Mouse (Mus musculus) CH12.LX (cell line): ENCODE data around the gene Por. TPM values are rescaled to one million over a fixed set of nuclear protein-coding genes. Genes with fewer than 3 reads are reported as not detected.

Experiments used
- DNase-seq: peaks from one replicate; pipeline ENCODE4 v3.0.0-alpha.2; 2013; ENCODE audit errors: extremely low read depth
- H3K27ac ChIP-seq: 2 replicates; pipeline ENCODE4 v1.5.1; 2012; ENCODE audit warnings: low read depth, mild to moderate bottlenecking, control low read depth, moderate library complexity; ENCODE audit not compliant: insufficient read depth
- H3K27me3 ChIP-seq: replicated peaks from 2 replicates; pipeline ENCODE3; 2012; ENCODE audit warnings: inconsistent platforms
- H3K36me3 ChIP-seq, 2 experiments: replicated peaks in 1 of 2; 2 replicates each; pipeline versions ENCODE3 to v1.6.1; 2012; ENCODE audit warnings: inconsistent platforms in 1 of 2, low read length in 1 of 2, mild to moderate bottlenecking in 1 of 2, mixed read lengths in 1 of 2, moderate library complexity in 1 of 2; ENCODE audit not compliant: control insufficient read depth in 1 of 2, insufficient read depth in 1 of 2
- H3K4me1 ChIP-seq, 2 experiments: 2 replicates each; pipeline ENCODE4 v1.6.1; 2012; ENCODE audit warnings: inconsistent platforms in 1 of 2, moderate library complexity in 1 of 2; ENCODE audit not compliant: insufficient read depth in 2 of 2, control insufficient read depth in 1 of 2
- H3K4me2 ChIP-seq: 2 replicates; pipeline ENCODE4 v1.6.1; 2012; ENCODE audit warnings: low read depth, mild to moderate bottlenecking, control low read depth; ENCODE audit not compliant: poor library complexity, insufficient read depth, severe bottlenecking
- H3K4me3 ChIP-seq, 3 experiments: fragments of 150-350 bp in 1 of 3; sonication (generic) in 1 of 3; replicated peaks in 1 of 3; 2 replicates each; pipeline versions ENCODE3 to v1.5.1; 2011 to 2012; ENCODE audit warnings: low read depth in 2 of 3, low read length in 2 of 3, mild to moderate bottlenecking in 2 of 3, moderate library complexity in 2 of 3, control low read depth in 1 of 3, improper control_type of control experiment in 1 of 3, inconsistent platforms in 1 of 3, mixed read lengths in 1 of 3; ENCODE audit not compliant: poor library complexity in 1 of 3
- H3K79me2 ChIP-seq: replicated peaks from 2 replicates; pipeline ENCODE4 v1.6.1; 2012; ENCODE audit warnings: mild to moderate bottlenecking, moderate library complexity; ENCODE audit not compliant: control insufficient read depth, poor library complexity, insufficient read depth, severe bottlenecking; ENCODE audit errors: extremely low read depth
- H3K9ac ChIP-seq: 2 replicates; pipeline ENCODE4 v1.6.1; 2012; ENCODE audit warnings: low read depth, mild to moderate bottlenecking, control low read depth, moderate library complexity; ENCODE audit not compliant: insufficient read depth
- H3K9me3 ChIP-seq: replicated peaks from 2 replicates; pipeline ENCODE3; 2012; ENCODE audit warnings: low read length, inconsistent platforms, mixed read lengths
- CTCF ChIP-seq, 2 experiments: IDR thresholded peaks in 1 of 2; conservative IDR thresholded peaks in 1 of 2; 2 replicates each; pipeline ENCODE4 v1.5.1; 2011 to 2012; ENCODE audit warnings: low read depth in 2 of 2, low read length in 2 of 2, improper control_type of control experiment in 1 of 2, inconsistent platforms in 1 of 2, mild to moderate bottlenecking in 1 of 2, moderate library complexity in 1 of 2
- E2F4 ChIP-seq: IDR thresholded peaks from 2 replicates; pipeline ENCODE4 v1.6.1; 2011; ENCODE audit warnings: low read depth, low read length, improper control_type of control experiment; ENCODE audit not compliant: insufficient replicate concordance
- KAT2A ChIP-seq: IDR thresholded peaks from 2 replicates; pipeline ENCODE4 v1.6.1; 2012; ENCODE audit warnings: low read length, improper control_type of control experiment, inconsistent platforms; ENCODE audit not compliant: insufficient replicate concordance
- MAFK ChIP-seq: IDR thresholded peaks from 2 replicates; pipeline ENCODE4 v1.6.1; 2011; ENCODE audit warnings: low read length, improper control_type of control experiment; ENCODE audit not compliant: insufficient replicate concordance
- MXI1 ChIP-seq: IDR thresholded peaks from 2 replicates; pipeline ENCODE4 v1.6.1; 2011; ENCODE audit warnings: mild to moderate bottlenecking, low read depth, low read length, improper control_type of control experiment
- MYC ChIP-seq: IDR thresholded peaks from 2 replicates; pipeline ENCODE4 v1.6.1; 2011; ENCODE audit warnings: low read depth, mild to moderate bottlenecking, improper control_type of control experiment, low read length
- PAX5 ChIP-seq: IDR thresholded peaks from 2 replicates; pipeline ENCODE4 v1.6.1; 2012; ENCODE audit warnings: low read length, inconsistent platforms, mixed read lengths
- POLR2AphosphoS2 ChIP-seq: IDR thresholded peaks from 2 replicates; pipeline ENCODE4 v1.6.1; 2011; ENCODE audit warnings: low read depth, low read length, improper control_type of control experiment
- SMC3 ChIP-seq: IDR thresholded peaks from 2 replicates; pipeline ENCODE4 v1.6.1; 2011; ENCODE audit warnings: low read depth, low read length, improper control_type of control experiment
- TBP ChIP-seq: conservative IDR thresholded peaks from 2 replicates; pipeline ENCODE4 v1.6.1; 2011; ENCODE audit warnings: low read depth, low read length, improper control_type of control experiment
- USF2 ChIP-seq: conservative IDR thresholded peaks from 2 replicates; pipeline ENCODE4 v1.6.1; 2011; ENCODE audit warnings: low read depth, low read length, improper control_type of control experiment
- ZC3H11A ChIP-seq: IDR thresholded peaks from 2 replicates; pipeline ENCODE4 v1.6.1; 2012; ENCODE audit warnings: low read depth, mild to moderate bottlenecking, inconsistent platforms, low read length, improper control_type of control experiment
- ZKSCAN1 ChIP-seq: IDR thresholded peaks from 2 replicates; pipeline ENCODE4 v1.6.1; 2012; ENCODE audit warnings: low read depth, inconsistent platforms, low read length, improper control_type of control experiment, borderline replicate concordance
- ZNF384 ChIP-seq: IDR thresholded peaks from 2 replicates; pipeline ENCODE4 v1.6.1; 2012; ENCODE audit warnings: low read depth, low read length, improper control_type of control experiment, inconsistent platforms
- dilution Hi-C: fragments of 300-500 bp; cut with MboI; formaldehyde crosslinking; loops from 2 replicates; pipeline ENCODE4 v1.14.3; 2020; ENCODE audit warnings: low sequenced_read_pairs; ENCODE audit not compliant: extremely low pct_unique_long_range_greater_than_20kb, extremely low pct_ligation_motif_present
- in situ Hi-C: fragments of 300-500 bp; cut with MboI; formaldehyde crosslinking; loops from 3 replicates; pipeline ENCODE4 v1.14.3; 2019; ENCODE audit warnings: low sequenced_read_pairs, low pct_ligation_motif_present, low pct_unique_long_range_greater_than_20kb, mixed read lengths
- polyA plus RNA-seq: library from polyadenylated mRNA; unstranded; fragments of >175 nt; gene quantifications from 2 replicates; pipeline ENCODE4 v1.2.1, GENCODE M21; 2012; ENCODE audit warnings: low read depth; ENCODE audit not compliant: insufficient read length
- total RNA-seq, 2 experiments: library from RNA; depleted of rRNA; stranded (reverse); fragments of 300-350 nt in 1 of 2; fragments of >200 nt in 1 of 2; gene quantifications; 2 replicates each; pipeline ENCODE4 v1.2.3; 2012 to 2014

Gene Por
- total and polyA plus RNA-seq, 3 experiments = 17.3 to 56.8 (median 41.2) TPM

- Histone ChIP-seq H3K4me3 (no peak overlapping the region), H3K27me3 (peaks cover 2% of the 10 kb centered on the region), H3K4me1 (peaks cover 2 to 15% of the 10 kb centered on the region in 2 experiments; a peak in 3 of 4 replicates), H3K9ac (no peak overlapping the region), H3K79me2 (peaks cover 12% of the 10 kb centered on the region), H3K9me3 (no peaks in the 10 kb centered on the region), H3K36me3 (peaks cover 0 to 2% of the 10 kb centered on the region in 2 experiments), H3K4me2 (no peak overlapping the region; the same call in 1 of the 2 replicates), H3K27ac (no peak overlapping the region)
- TF ChIP-seq PAX5 (no peak), MXI1 (no peak), POLR2AphosphoS2 (no peak), MAFK (no peak), ZC3H11A (no peak), E2F4 (no peak), KAT2A (no peak), MYC (no peak), USF2 (no peak), TBP (no peak), ZKSCAN1 (no peak)
- in situ Hi-C loops (no loop called here), dilution Hi-C loops (no loop called here)
- no peak for DNase-seq
These were observed 40.4 kb upstream of the Por start for GRCm38 (mm10) chr5:135629401-135629800.

GRCm38 (mm10) chr5:135630598-135630997 lies 39.2 kb upstream of the Por start:
- Histone ChIP-seq H3K27ac (no peak overlapping the region), H3K9ac (no peak overlapping the region), H3K79me2 (peaks cover 12% of the 10 kb centered on the region), H3K27me3 (peaks cover 2% of the 10 kb centered on the region), H3K9me3 (no peaks in the 10 kb centered on the region), H3K4me2 (no peak overlapping the region), H3K4me3 (no peak overlapping the region), H3K36me3 (peaks cover under 1 to 13% of the 10 kb centered on the region in 2 experiments), H3K4me1 (peaks cover 2 to 15% of the 10 kb centered on the region in 2 experiments; a peak in 3 of 4 replicates)
- in situ Hi-C loops (loop anchor here (5.0 to 10.0 kb wide), 2 partner anchors 54 to 117 kb away; no protein-coding TSS in a partner anchor), dilution Hi-C loops (no loop called here)
- DNase-seq = peak; percentile 69
- TF ChIP-seq ZNF384 (peak; percentile 72), SMC3 (peak; percentile 48), CTCF (conservative IDR thresholded peaks at IDR 0.05 in 1 of 2, IDR thresholded peaks at IDR 0.05 in 1 of 2; ENCODE audit: low read depth in 2 of 2, low read length in 2 of 2) (peak; percentile 76 to 80), MAFK (no peak)
